Mouse (Mus musculus) WW6 (cell line): ENCODE measurements at regions not wholly inside any gene's neighbourhood (a gene's known extent, or its start where the extent isn't known, plus 50 kb on each side); places are given as distances from the start of the nearest gene placed in this dataset.

Experiments
- DNase-seq: peaks from one replicate; pipeline ENCODE4 v3.0.0-alpha.2; 2013; ENCODE audit warnings: low read depth, low spot score

- peak; percentile 49 for DNase-seq
Measured at GRCm38 (mm10) chr1:152313480-152313879, 73.0 kb downstream of the Tsen15 start.

- no peak for DNase-seq
Measured at GRCm38 (mm10) chr1:152305461-152305860, 81.0 kb downstream of the Tsen15 start.

GRCm38 (mm10) chr1:152304487-152305130, 81.9 kb downstream of the Tsen15 start:
- DNase-seq: no peak

- DNase-seq: no peak
Measured at GRCm38 (mm10) chr1:152301355-152301754, 85.1 kb downstream of the Tsen15 start.

- DNase-seq: no peak
Measured at GRCm38 (mm10) chr1:152292196-152292736, 94.2 kb downstream of the Tsen15 start.

GRCm38 (mm10) chr1:152290768-152291167, 95.7 kb downstream of the Tsen15 start:
- no peak for DNase-seq

GRCm38 (mm10) chr1:152287566-152288490, 98.7 kb downstream of the Tsen15 start:
- no peak for DNase-seq

GRCm38 (mm10) chr1:152286677-152287076, 99.8 kb downstream of the Tsen15 start:
- no peak for DNase-seq

- DNase-seq: no peak
Measured at GRCm38 (mm10) chr1:152282106-152282505, 104.4 kb downstream of the Tsen15 start.

GRCm38 (mm10) chr1:152281201-152281600, 105.3 kb downstream of the Tsen15 start:
- no peak for DNase-seq

- DNase-seq: no peak
Measured at GRCm38 (mm10) chr1:152280014-152280413, 106.5 kb downstream of the Tsen15 start.

GRCm38 (mm10) chr1:152275011-152275410, 111.5 kb downstream of the Tsen15 start:
- no peak for DNase-seq

- no peak for DNase-seq
Measured at GRCm38 (mm10) chr1:152273430-152273829, 113.1 kb downstream of the Tsen15 start.

- no peak for DNase-seq
Measured at GRCm38 (mm10) chr1:152269936-152270702, 116.4 kb downstream of the Tsen15 start.

GRCm38 (mm10) chr1:152266390-152266789, 120.1 kb downstream of the Tsen15 start:
- DNase-seq: no peak

- no peak for DNase-seq
Measured at GRCm38 (mm10) chr1:152264981-152265380, 121.5 kb downstream of the Tsen15 start.

- DNase-seq: no peak
Measured at GRCm38 (mm10) chr1:152261472-152261871, 125.0 kb downstream of the Tsen15 start.

GRCm38 (mm10) chr1:152260950-152261349, 125.5 kb downstream of the Tsen15 start:
- no peak for DNase-seq

GRCm38 (mm10) chr1:152258258-152258657, 128.2 kb downstream of the Tsen15 start:
- DNase-seq: no peak

- DNase-seq: no peak
Measured at GRCm38 (mm10) chr1:152253906-152254305, 132.6 kb downstream of the Tsen15 start.

- DNase-seq: no peak
Measured at GRCm38 (mm10) chr1:152253486-152253885, 133.0 kb downstream of the Tsen15 start.
